Mouse (Mus musculus) activated CD4-positive, CD25-positive, alpha-beta regulatory T cell (primary cell): ENCODE results near the gene Tnnc1. TPM values are rescaled to one million over a fixed set of nuclear protein-coding genes. Genes with fewer than 3 reads are reported as not detected.

Experiments
- polyA plus RNA-seq, 2 experiments: library from polyadenylated mRNA; unstranded; fragments of 100-300 nt; shearing (Covaris generic); gene quantifications; one replicate each; pipeline ENCODE4 v1.2.1; 2017

Gene Tnnc1
- not detected for polyA plus RNA-seq

GRCm38 (mm10) chr14:31208084-31208483, at the start of gene Tnnc1:
Gene Tnnc1, plus strand, starts transcription at chr14:31208312.

GRCm38 (mm10) chr14:31168425-31168824, 39.7 kb upstream of the Tnnc1 start, which contains the start of gene Stab1:
Gene Stab1, minus strand, starts transcription at chr14:31168641.

GRCm38 (mm10) chr14:31216846-31217245, 8.7 kb downstream of the Tnnc1 start, which contains the start of gene Nisch:
Gene Nisch, minus strand, starts transcription at chr14:31216946.

DNA sequence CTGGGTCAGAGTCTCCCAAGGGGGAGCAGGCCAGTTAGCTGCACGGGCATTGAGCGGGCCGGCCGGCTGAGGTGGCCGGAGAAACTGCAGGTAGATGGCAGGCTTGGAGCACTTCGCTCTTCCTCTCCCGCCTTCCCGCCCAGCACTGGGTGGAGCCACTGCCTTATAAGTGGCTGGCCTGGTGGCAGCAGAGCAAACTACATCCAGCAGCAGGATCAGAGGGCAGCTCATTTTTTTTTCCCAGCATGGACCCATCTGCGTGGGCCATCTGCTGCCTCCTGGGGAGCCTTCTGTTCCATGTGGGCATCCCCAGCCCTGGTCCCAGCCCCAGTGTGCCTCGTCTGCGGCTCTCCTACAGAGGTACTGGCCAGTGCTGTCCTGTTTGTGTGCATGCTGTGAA, 9.6 kb downstream of the Tnnc1 start, which contains the start of gene Sema3g:
Sema3g (plus strand) TSS at position 195 of the 400 bp plus-strand sequence.

DNA sequence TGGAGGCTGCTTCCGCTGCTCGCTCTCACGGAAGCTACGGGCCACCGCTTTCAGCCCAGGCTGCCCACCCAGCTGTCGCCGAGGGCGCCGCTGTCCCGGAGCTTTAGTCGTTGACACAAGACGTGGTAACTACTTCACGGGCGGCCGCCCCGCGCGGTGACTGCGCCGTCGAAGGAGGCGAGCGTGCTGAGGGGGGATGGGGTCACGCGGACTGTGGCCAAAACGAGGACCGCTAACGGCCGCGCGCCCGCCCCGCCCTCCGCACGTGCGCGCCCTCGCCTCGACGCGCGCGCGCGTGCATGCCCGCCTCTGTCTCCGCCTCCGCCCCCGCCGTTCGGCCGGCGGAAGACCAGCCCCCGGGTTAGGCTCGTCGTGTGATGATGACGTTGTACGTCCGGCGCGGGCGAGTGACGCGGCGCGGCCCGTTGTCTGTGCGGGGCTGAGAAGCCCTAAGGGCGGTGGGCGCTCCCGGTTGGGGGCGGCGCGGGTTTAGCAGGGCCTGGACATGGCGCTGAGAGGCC, 43.0 kb downstream of the Tnnc1 start, which contains the start of the genes Phf7 and Bap1:
Phf7 (minus strand) TSS at position 234 of the 521 bp plus-strand sequence.
Bap1 (plus strand) TSS at position 367 of the 521 bp plus-strand sequence.

Other genes with a start within 250 kb of the Tnnc1 start
- 1 to 10 TPM; 7.3 to 9.7 TPM for gene Glt8d1, start 206.9 kb upstream of the Tnnc1 start, polyA plus RNA-seq
- 100 to 1,000 TPM; 363 to 372 TPM for gene Spcs1, start 206.6 kb upstream of the Tnnc1 start, polyA plus RNA-seq
- 100 to 1,000 TPM; 134 to 149 TPM for gene Pbrm1, start 189.2 kb upstream of the Tnnc1 start, polyA plus RNA-seq
- gene Gnl3, start 189.2 kb upstream of the Tnnc1 start, polyA plus RNA-seq, result 100 to 1,000 TPM in 1 of 2 experiments, 10 to 100 TPM in 1; 61.4 to 126 TPM
- gene Smim4, start 79.4 kb upstream of the Tnnc1 start, polyA plus RNA-seq, result 100 to 1,000 TPM in 1 of 2 experiments, 10 to 100 TPM in 1; 61.0 to 141 TPM
- 1 to 10 TPM; 2.2 to 2.4 TPM for gene Nt5dc2, start 77.3 kb upstream of the Tnnc1 start, polyA plus RNA-seq
- gene Stab1, start 39.7 kb upstream of the Tnnc1 start, polyA plus RNA-seq, result 1 to 10 TPM in 1 of 2 experiments, under 1 TPM in 1; 0.92 to 1.1 TPM
- gene Nisch, start 8.6 kb downstream of the Tnnc1 start, polyA plus RNA-seq, result 100 to 1,000 TPM; 154 to 198 TPM
- not detected for gene Sema3g, start 9.5 kb downstream of the Tnnc1 start, polyA plus RNA-seq
- 10 to 100 TPM; 13.2 to 18.1 TPM for gene Phf7, start 43.0 kb downstream of the Tnnc1 start, polyA plus RNA-seq
- gene Bap1, start 43.1 kb downstream of the Tnnc1 start, polyA plus RNA-seq, result 10 to 100 TPM; 62.0 to 63.5 TPM
- under 1 TPM in 1 of 2 experiments, not detected in 1; 0.06 TPM for gene Dnah1, start 115.6 kb downstream of the Tnnc1 start, polyA plus RNA-seq
- gene Capn7, start 128.3 kb downstream of the Tnnc1 start, polyA plus RNA-seq, result 10 to 100 TPM; 51.4 to 57.4 TPM
- gene Sh3bp5, start 227.8 kb downstream of the Tnnc1 start, polyA plus RNA-seq, result 100 to 1,000 TPM in 1 of 2 experiments, 10 to 100 TPM in 1; 50.2 to 124 TPM